Mouse (Mus musculus): ENCODE measurements at regions not wholly inside any gene's neighbourhood (a gene's known extent, or its start where the extent isn't known, plus 50 kb on each side); places are given as distances from the start of the nearest gene placed in this dataset.

DNA sequence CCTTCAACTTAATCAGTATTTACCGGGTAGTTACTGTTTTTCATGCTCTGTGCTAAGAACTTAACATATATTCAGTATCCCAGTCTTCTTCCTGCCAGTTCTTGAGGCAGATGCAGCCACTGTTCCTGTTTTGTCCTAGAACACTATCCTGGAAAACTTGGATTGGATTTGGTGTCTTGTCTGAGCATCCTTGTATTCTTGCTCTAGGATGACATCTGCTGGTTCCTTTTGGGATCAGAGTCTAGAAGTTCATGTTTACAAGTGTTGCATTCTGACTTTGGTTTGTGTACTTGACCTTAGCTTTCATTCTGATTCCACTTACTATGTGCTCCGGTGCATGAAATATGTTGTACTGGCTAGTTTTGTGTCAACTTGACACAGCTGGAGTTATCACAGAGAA lies 55.4 kb downstream of the Cldn34b3 start:
- TF ChIP-seq POLR2A (IDR thresholded peaks at IDR 0.05; ENCODE audit: extremely low read depth, insufficient read depth, low read length) (no peak), CTCF (IDR thresholded peaks at IDR 0.05; ENCODE audit: low read depth, low read length) (no peak)
- peak; percentile 13 for DNase-seq (ENCODE audit: extremely low read depth, low read depth, low spot score)
- H3K4me1 ChIP-seq (ENCODE audit: control insufficient read depth, insufficient read depth, low read length) = no peaks in the 10 kb centered on the region
- no peak overlapping the region for H3K27ac ChIP-seq (replicated peaks; ENCODE audit: insufficient read depth, low read depth, low read length)
- H3K36me3 ChIP-seq (ENCODE audit: control insufficient read depth, insufficient read depth, low read length) = no peaks in the 10 kb centered on the region
- no peak overlapping the region for H3K9ac ChIP-seq (ENCODE audit: low read depth, low read length)
- no peaks in the 10 kb centered on the region for H3K27me3 ChIP-seq (ENCODE audit: control insufficient read depth, insufficient read depth, low read length)
- H3K4me3 ChIP-seq (ENCODE audit: insufficient read depth, low read depth, low read length) = no peak overlapping the region
- 38% methylated on average over 2 of the region's 2 CpGs for WGBS
- H3K79me2 ChIP-seq (ENCODE audit: control insufficient read depth, insufficient read depth, low read length) = no peaks in the 10 kb centered on the region

All from liver, adult 2 months (tissue).